Mouse (Mus musculus) ES-E14 (cell line): ENCODE data around the gene Oxct1.

Experiments used
- CHD2 ChIP-seq: IDR thresholded peaks from 2 replicates; pipeline ENCODE4 v1.6.1; 2014; ENCODE audit warnings: mild to moderate bottlenecking, low read depth, low read length, inconsistent platforms
- HCFC1 ChIP-seq: IDR thresholded peaks from 2 replicates; pipeline ENCODE4 v1.6.1; 2012; ENCODE audit warnings: low read length, inconsistent platforms, borderline replicate concordance; ENCODE audit not compliant: insufficient read depth
- MAFK ChIP-seq: IDR thresholded peaks from 2 replicates; pipeline ENCODE4 v1.6.1; 2014; ENCODE audit warnings: mild to moderate bottlenecking, low read depth, low read length, inconsistent platforms; ENCODE audit not compliant: insufficient read depth
- ZC3H11A ChIP-seq: IDR thresholded peaks from 2 replicates; pipeline ENCODE4 v1.6.1; 2012; ENCODE audit warnings: low read depth, mild to moderate bottlenecking, inconsistent platforms, low read length, borderline replicate concordance

GRCm38 (mm10) chr15:4077978-4078377, 51.8 kb downstream of the Oxct1 start:
- TF ChIP-seq ZC3H11A (no peak), HCFC1 (no peak), CHD2 (no peak), MAFK (no peak)
